Mouse (Mus musculus) retina, postnatal 1 day (tissue): ENCODE data around the gene Tnfrsf23.
A peak's percentile ranks its signal among the peaks of the same experiment; 100 is the strongest.
"Not testable (repeated sequence)": the region's sequence is repeated elsewhere in the genome, so short reads cannot be mapped to it uniquely, and the experiment has no call there.

ENCODE experiments used
- DNase-seq: peaks from one replicate; pipeline ENCODE4 v3.0.0-alpha.2; 2012

Gene Tnfrsf23

DNA sequence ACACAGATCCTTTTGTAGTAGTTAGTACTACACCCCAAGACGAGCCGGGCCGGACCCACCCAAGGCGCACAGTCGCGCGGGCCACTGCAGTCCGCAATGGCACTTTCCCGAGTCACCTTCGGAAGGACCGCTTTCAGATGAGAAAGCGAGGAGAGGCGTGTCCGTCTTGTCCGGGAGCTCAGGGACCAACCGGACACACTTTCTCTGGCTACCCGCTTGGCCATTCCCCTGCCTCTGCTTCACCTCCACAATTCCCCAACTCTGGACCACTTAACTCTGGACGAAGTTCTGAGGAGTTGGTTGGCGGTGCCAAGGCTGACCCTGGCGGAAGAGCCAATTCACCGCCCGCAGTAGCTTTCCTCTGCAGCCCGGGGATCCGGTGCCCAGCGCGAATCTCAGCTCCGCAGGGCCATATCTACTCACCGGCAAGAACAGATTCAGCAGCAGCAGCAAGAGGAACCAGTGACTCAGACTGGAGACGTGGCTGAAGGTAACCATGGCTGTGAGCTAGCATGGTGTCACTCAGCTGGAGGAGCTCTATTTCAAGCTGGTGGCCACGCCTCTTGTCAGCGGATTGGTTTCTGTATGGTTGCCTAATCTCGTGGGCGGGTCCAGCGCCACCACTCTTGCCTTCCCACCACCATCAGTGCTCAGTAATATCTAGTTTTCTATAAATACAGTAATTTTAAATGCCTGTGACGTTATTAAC lies at the start of gene Tnfrsf23:
Tnfrsf23 (minus strand) TSS at position 514 of the 709 bp plus-strand sequence.
- peak; percentile 83 for DNase-seq

DNA sequence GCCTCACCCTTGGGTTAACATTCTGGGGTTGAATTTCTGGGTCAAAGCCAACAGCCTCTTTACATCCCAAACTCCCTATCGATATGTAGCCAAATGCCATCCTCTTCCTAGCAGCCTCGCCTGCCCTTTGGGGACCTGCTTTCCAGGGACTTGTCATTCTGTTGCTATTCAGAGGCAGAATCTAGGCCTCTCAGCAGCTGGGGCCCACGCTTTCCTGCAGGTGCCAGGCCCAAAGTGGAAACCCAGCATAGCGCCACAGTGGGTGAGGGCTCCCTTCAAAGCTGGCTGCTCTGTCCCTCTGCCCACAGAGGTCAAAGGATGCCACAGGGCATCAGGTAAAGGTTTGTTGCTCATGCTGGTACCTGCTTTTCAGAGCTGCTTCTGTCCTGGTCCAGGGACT lies 48.1 kb upstream of the Tnfrsf23 start:
- no peak for DNase-seq

DNA sequence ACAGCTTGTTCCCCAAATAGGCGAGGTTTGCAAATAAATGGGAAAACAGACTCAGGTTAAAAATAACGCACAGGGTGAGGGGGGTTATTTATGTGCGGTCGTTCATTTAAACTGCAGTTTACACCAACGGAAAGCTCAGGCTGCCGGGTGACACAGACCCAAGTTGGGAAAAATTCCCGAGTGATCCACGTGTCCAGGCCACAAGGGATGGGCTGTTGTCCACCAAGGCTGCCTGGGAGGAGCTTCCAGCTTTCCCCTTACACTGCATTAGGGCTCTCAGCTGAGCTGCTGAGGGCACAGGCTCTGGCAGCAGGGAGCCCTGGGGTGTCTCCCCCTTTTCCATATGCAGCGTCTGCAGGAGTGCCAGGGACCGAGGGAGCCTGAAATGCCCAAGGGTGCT lies 44.2 kb upstream of the Tnfrsf23 start:
- no peak for DNase-seq

DNA sequence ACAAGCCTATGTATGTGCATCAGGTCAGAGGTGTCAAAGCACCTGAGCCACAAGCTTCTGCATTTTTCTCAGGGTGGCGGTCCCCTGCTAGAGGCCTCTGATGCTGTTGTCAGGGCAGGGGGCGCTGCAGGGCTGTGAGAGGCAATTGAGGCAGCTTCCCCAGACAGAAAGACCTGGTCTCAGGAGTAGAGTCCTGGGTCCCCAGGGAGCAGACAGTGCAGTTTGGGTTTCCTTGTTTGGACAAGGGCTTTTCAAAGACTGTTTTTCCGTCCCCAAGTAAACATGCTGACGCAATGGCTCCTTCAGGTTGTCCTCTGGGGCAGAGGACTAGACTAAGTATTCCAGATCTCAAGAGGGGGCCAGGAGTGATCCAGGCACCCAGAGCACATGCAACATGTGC lies 40.7 kb upstream of the Tnfrsf23 start:
- no peak for DNase-seq

DNA sequence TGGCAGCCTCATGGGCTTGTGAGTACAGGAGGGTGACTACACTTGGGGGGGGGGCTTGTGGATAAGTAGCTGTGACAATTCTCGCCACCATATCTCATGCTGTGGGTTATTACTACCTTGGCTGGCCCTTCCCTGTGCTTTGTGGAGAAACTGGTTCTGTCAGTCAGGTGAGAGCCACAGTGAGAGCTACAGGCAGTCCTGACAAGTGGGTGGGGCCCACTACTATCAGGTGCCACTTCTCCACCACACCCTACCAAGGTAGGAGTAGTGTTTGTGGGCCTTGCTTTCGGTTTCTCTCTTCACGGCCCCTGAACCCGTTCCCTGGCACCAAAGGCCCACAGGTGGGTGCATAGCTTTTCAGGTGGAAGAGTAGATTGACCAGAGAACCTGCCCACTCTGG lies 38.2 kb upstream of the Tnfrsf23 start:
- no peak for DNase-seq

DNA sequence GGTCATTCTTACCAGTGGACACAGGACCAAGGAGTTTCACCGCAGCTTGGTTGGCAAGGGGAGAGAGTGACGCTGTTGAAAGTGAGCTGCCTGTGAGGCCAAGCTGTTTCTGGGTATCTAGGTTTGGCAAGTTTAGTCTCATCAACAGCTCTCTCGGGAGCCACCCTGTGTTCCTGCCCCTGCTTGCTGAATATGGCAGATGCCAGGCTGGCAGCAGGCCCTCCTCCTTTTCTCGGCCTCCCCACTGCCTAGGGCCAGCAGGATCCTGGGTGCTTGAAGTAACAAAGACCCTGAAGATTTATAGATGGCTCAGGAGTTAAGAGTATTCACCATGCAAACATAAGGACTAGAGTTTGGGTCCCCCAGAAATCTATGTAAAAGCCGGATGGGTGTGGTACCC lies 37.0 kb upstream of the Tnfrsf23 start:
- no peak for DNase-seq

DNA sequence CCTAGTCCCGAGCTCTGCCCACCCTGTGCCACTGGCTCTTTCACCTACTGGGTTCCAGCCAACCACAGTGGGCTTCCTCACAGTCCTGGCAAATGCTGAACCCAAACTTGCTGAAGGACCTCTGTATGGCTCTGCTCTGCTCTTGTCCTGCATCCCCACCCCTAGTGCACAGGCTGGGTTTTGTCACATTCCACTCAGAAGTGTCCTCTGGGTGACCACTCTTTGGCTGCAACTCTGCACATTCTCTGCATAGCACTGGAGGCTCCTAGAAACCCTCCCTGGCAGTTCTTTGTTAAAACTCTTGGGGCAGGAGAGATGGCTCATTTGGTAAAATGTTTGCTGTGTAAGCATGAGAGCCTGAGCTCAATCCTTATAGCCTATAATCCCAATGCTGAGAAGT lies 32.1 kb upstream of the Tnfrsf23 start:
- DNase-seq, result no peak

DNA sequence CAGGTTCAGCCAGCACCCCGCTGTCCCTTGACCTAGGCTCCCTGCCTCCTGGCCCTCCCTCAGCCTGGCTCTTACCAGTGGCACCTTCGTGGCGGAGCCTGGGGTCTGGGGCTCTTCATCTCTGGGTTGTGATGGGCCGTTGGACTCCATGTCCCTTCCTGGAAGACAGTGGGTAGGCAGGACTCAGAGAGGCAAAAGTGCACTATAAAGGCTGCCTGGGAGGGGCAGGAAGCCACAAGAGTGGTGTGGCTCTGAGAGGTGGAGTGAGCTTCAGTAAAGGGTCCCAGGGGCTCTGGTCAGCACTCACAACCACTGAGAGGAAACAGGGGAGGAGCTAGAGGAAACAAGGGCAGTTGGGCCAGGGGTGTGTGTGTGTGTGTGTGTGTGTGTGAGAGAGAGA lies 27.7 kb upstream of the Tnfrsf23 start:
- DNase-seq, result no peak

DNA sequence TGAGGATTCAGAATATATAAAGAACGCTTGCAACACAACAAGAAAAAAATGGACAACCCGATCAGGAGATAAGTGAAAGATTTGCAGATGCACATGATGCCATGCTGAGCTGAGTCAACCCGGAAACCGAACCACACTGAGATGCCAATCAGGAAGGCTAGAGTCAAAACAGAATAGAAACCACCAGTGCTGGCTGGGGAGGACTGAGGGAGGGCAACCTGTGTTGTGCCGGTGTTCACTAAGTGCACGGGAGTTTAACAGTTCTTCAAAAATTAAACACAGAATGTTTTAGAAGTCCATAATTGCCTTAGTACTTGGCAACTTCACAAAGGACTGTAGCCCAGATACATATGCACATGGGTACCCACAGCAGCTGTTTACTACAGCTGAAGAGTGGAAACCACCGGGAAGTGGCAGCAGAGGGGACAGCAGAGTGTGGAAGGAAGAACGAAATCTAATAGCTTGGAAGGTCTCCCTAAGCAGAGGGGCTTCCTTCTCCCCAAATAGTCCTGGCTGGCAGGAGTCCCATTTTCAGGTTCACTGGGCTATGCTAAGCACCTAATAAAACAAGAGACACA lies 27.2 kb upstream of the Tnfrsf23 start:
- no peak for DNase-seq

DNA sequence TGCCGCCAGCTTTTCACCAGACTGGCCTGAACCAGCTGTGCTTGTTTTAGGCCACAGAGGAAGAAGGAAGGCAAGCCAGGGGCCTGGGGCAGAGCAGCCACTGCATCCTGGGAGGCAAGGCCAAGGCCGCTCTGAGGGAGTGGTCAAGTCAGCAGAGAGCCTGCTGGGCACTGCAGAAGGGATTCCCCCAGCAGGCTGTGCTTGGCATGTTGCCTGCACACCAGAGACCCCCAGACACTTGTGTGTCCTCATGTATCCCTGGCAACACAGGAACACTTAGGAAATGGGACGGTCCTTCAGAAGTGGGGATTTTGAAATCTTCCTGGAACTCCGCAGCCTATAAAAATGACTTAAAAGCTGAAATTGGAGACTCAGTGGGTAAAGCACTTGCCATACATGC lies 26.4 kb upstream of the Tnfrsf23 start:
- DNase-seq, result no peak

DNA sequence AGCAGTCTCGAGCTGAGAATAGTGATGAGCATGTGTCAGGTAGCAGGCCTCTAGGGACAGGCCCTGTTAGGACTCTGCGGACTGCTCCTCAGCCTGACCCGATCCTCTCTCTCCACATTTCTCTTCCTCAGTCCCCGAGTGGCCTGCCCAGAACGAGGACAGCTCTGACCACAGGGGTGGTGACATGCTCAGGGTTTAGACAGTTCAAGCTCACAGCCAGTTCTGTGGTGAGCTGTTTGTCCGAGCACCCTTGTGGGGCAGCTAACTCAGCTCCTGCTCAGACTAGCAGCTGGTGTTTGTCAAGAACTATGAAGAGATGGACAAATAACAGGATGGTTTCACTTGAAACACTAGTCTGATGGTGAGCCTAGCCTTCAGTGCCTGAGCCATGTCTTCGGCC lies 25.7 kb upstream of the Tnfrsf23 start:
- no peak for DNase-seq

DNA sequence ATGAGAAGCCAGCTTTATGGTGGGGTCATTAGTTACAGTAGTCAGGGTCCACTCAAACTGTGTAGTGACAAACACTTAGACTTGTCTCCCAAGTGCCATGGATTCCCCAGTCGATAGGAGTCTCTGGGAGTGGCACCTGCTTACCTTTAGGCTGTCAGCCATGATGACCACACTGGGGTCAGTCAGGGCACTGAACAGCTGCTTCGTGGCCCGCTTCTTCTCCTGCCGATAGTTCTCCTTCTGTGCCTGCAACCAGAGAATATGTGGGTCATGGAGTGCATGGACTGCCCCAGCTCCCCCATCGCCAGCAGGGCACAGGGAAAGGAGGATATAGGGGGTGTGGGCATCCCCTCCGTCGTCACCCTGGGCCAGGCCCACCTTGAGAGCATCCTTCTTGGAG lies 23.7 kb upstream of the Tnfrsf23 start:
- no peak for DNase-seq

DNA sequence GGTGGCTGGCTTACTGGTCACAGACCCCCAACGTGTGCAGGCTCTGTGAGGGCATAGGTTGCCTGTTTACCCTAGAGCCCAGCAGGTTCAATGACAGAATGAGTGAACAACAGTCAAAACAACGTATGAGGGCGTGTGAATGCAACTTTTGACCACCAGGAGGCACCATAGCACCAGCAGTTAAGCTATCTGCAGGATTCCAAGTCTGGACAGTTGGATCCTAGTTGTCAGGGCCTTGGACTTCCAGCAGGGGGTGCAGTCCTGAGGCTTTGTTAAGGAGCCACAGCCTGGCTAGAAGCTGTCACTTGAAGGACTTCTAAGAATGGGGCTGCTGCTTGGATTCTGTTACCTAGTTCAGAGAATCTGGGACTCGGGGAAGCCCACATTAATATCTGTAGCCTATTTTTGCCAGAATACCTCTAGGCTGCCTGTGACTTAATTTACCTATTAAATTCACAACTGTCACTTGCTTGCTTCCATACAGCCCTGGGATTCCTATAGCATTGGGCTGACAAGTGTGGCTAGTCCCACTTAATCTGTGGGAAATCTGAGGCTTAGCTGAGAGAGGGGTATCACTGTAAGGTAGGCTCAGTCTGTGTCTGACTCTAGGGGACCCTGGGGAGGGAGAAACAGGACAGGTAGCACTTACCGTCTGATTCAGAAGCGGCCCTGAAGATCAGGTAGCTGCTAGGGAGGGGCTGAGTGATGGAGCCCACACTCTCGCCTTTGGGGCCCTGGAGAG lies 21.2 kb upstream of the Tnfrsf23 start:
- peak; percentile 96 for DNase-seq

DNA sequence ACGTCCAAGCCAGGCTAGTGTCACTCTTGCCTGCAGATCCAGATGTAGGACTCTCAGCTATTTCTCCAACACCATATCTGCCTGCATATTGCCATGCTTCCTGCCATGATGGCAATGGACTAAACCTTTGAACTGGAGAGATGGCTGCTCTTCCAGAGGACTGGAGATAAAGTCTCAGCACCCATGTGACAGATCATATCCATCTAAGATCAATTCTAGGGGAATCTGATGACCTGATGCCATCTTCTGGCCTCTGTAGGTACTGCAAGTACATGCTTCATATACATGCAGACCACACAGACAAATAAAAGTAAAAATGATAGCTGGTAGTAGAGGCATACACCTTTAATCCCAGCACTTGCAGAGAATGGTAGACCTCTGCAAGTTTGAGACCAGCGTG lies 10.5 kb upstream of the Tnfrsf23 start:
- DNase-seq, result peak; percentile 48

DNA sequence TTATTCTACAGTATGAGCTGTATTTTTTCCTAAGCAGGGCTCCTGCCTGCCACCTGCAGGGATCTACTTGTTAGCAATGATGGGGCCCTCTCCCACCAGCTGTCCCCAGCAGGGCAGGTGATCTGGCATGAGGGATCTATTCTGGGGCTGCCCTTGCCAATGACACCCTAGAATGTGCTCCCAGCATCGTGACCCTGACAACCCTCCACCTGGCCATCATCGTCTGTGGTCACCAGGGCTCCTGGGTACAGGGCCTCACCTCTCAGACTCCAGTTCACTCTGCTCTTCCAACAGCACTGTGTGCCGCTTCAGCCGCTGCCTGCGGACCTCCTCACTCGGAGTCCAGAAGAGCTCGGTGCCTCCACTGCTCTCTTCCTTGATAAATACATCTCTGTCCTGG lies 8.9 kb upstream of the Tnfrsf23 start:
- no peak for DNase-seq

DNA sequence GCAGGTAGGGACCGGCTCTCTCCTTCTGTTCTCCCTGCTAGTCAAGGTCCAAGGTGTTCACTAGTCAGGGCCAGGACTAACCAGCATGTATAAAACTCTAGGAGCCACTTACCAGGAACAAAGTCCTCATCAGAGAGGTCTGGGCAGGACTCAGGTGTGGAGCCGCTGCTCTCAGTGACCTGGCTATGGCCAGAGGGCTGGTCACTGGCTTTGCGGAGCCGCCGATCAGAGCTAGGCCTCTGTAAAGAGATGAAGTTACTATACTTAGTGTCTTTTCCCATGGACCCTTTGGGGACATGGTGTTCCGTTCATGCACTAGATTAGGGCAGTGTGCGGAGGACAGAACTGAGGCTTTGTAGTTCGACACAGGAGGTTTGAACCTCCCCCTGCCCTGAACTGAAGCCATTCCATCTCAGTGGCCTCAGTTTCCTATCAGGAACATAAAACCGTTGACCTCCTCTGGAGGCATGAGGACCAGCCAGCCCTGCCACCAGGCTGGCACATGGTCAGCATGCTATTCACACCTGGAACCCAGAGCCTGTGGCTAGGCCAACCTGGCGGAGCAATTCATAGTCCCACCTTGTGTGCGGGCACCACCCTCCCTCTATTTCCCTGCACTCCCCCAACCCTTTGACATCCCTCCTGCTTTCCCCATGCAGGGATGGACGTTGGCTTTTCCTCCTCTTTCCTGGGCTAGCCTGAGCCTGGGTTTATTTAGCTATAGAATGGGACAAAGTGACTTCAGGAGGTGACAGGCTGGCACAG lies 7.3 kb upstream of the Tnfrsf23 start:
- DNase-seq, result no peak

DNA sequence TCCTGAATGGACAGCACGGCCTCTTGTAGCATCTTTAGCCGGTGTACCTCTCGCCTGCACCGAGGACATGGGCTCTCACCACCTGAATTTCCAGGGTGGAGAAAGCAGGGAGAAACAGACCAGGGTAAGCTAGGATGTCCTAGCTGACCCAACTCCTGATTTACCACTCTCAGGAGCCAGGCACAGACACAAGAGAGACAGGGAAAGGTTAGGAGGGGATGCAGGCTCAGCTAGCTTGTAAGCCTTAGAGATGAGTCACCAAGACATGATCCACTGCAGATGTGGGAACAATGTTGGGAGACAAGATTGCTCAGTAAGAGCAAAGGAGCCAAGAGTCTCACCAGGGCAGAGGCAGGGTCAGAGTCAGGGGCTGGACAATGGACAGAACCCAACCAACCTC lies 6.2 kb upstream of the Tnfrsf23 start:
- no peak for DNase-seq

DNA sequence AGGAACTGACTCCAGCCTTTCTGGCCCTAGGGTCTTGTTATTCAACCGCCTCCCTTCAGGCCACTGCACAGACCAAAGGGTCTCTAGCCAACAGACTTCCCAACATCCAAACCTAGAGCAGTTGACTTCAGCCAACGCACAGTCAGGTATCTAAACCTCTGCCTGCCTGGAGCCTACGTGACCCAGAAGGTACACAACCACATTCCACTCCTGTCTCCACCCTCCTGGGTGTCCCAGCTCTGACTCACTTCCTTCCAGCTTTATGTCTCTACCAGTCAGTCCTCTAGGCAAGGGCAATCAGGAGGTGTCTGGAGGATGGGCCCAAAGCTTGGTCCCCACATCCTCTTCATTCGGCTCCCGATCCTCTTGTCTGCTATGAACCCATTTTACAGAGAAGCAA lies 5.5 kb upstream of the Tnfrsf23 start:
- no peak for DNase-seq

DNA sequence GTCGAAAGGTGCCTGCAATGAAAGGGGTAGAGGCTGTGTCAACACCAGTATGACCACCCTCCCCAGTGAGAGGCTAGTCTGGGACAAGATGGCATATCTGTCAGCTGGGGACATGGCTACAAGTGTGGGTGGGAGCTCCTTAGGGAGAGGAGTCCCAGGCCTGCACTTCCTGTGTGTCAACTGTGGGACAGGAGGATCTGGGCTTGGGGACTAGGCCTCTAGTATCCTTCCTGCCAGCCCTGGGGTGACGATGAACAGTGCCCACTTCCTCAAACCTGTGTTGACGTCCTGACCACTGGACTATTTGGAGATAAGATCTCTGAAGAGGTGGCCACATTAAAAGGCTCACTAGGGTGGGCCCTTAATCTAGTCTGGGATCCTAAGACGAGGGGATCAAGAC lies 4.3 kb upstream of the Tnfrsf23 start:
- no peak for DNase-seq

DNA sequence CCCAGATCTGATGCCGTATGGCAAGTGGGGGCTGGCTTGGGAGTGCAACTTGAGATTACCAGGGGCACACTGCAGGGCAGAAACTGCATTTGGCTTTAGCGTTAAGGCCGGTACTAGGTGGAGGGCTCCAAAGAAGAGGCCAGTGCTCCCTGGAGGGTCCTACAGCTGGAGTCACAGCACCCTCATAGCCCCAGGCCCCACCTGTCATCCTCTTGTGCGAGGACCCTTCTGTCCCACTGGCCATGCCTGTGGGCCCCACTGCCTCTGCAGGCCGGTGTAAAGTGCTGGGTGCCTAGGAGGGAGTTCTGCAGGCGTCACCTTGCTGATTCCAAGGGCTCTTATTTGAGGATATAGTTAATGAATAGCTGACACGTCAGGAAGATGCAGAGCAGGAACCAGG lies 3.8 kb upstream of the Tnfrsf23 start:
- DNase-seq, result no peak

DNA sequence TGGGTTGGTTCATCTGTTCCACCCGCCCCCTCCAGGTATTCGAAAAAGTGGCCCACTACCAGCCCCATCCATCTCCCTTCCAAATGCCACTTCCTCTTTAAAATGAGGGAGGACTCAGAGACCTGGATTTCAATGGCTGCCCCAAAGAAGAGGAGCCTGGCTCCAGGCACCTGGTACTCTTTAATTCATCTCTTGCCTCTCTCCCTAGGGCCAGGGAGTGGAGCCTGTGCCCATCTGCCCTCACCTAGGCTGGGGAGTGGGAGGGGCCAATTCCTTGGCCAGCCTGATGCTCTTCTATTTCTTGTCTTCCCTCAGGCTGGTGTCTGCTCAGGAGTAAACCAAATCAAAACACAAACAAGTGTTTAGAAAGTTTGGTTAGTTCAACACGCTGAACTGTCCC lies 1.0 kb upstream of the Tnfrsf23 start:
- not testable (repeated sequence) for DNase-seq

DNA sequence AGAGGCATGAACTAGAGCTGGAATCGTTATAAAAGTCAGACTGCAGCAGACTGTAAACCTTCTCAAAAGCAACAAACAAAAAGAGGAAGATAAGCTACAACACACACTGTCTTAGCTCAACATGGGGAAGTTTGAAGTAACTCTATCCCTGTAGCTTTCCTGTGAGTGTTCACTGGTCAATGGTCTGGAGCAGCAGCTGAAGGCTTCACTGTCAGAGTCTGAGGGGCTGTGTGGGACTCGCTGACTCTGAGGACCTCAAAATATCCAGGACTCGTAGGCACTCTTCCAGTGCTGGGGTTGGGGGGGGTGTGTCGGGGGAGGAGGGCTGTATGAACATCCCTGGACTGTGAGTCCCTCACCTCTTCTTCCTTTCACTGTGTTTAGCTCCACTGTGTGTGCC lies 519 bp upstream of the Tnfrsf23 start:
- not testable (repeated sequence) for DNase-seq

DNA sequence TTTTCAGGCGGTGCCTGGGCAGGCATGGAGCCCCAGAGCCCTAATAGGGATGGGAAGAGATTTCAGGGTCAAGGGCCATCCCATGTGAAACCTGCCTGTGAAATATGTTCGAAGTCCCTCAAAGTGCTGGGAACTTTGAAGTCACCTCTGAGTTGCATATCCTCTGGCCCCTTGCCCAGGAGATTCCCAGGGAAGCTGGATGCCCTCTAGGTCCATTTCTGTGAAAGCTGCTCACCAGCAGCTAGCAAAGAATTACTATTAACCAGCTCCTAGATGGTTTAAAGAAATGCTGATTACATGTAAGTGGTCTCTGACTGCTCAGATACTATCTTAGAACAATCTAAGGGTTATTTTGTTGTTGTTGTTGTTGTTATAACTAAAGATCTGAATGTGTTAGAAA lies 1.1 kb downstream of the Tnfrsf23 start:
- DNase-seq, result not testable (repeated sequence)

DNA sequence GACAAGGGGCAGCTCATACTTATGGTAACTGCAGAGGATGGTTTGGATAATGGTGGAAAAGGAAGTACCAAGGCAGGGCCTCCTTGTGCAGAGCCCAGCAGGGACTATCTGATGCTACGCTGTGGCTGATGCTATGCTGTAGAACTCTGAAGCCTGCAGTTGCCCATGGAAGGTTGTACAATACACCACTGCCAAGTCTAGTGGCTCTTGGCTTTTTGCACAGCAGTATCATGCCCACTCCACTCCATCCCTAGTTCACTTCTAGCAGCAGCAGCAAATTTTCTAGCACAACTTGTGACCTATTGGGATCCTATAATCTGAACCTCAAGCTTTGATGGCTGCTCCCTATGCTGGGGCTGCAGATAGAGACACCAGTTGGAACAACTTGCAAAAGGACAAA lies 4.1 kb downstream of the Tnfrsf23 start:
- no peak for DNase-seq
